Mouse (Mus musculus): ENCODE data around the gene Gm9821.

The Gm9821 gene

DNA sequence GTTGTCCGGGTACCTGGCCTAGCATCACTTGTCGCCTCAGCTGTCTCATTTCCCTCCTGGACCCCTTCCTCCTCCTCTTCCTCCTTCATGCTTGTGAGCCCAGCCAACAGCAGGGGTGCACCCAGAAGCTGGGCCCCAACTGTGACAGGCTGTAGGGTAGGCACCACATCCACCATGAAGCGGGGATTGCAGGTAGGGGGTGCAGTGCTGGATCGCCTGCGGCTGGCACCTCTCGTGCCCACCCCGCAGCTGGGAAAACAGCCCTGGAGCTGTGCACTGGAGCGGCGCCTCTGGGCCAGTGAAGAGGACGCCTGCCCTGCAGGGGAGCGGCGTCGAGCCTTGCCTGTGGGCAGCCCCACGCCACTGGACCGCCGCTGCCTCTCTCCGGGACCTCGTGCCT, at the start of gene Gm9821:
Gene Gm9821 (plus strand): TSS at position 221 of the 400 bp plus-strand sequence.
- Histone ChIP-seq H3K27me3 (ENCODE audit: control insufficient read depth, insufficient read depth, low read length, poor library complexity, severe bottlenecking) (no peaks in the 10 kb centered on the region), H3K36me3 (ENCODE audit: control insufficient read depth, insufficient read depth, low read length, poor library complexity, severe bottlenecking) (no peaks in the 10 kb centered on the region; the same call in 1 of the 2 replicates)
- no peak for DNase-seq (ENCODE audit: low read depth, low spot score)

DNA sequence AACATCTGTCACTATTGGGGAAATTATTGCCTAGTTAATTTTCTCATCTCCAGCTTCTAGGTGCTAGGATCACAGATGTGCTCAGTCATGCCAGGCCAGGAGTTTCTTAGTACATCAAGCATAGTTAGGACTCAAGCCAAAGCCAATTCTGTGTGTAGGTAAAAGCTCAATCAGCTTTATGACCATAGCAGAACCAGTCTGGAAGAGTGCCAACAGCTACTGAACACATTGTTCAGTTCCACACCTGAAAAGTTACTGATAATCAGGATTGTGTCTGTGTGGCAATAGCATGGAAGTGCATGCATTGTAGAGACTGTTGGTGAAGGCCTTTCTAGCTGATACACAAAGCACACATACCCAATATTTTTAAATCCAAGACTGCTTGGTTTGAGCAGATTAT, 47.5 kb upstream of the Gm9821 start:
- DNase-seq (ENCODE audit: low read depth, low spot score) = no peak
- peaks cover 10% of the 10 kb centered on the region for H3K36me3 ChIP-seq (ENCODE audit: control insufficient read depth, insufficient read depth, low read length, poor library complexity, severe bottlenecking)
- H3K27me3 ChIP-seq (ENCODE audit: control insufficient read depth, insufficient read depth, low read length, poor library complexity, severe bottlenecking) = no peaks in the 10 kb centered on the region

DNA sequence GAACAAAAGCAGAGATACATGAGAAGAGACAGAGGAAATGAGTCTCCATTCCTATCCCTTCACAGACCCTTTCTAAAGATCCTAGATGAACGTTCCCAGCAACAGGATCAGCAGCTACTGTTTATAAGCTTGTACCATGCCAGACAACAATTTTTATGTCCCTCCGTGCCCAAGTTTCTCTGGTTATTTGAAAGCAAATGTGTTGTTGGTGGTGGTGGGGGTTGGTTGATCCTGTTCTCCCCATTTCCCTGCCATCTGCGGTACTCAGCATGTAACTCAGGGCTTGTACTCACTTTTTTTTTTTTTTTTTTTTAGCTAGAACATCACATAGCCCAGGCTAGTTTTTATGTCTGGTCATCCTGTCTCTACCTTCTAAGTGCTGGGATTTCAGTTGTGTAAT, 46.4 kb upstream of the Gm9821 start:
- Histone ChIP-seq H3K36me3 (ENCODE audit: control insufficient read depth, insufficient read depth, low read length, poor library complexity, severe bottlenecking) (peaks cover 10% of the 10 kb centered on the region), H3K27me3 (ENCODE audit: control insufficient read depth, insufficient read depth, low read length, poor library complexity, severe bottlenecking) (no peaks in the 10 kb centered on the region)
- no peak for DNase-seq (ENCODE audit: low read depth, low spot score)

- peaks cover 9% of the 10 kb centered on the region for H3K36me3 ChIP-seq (ENCODE audit: control insufficient read depth, insufficient read depth, low read length, poor library complexity, severe bottlenecking)
- no peak for DNase-seq (ENCODE audit: low read depth, low spot score)
- H3K27me3 ChIP-seq (ENCODE audit: control insufficient read depth, insufficient read depth, low read length, poor library complexity, severe bottlenecking) = no peaks in the 10 kb centered on the region
Measured at GRCm38 (mm10) chr2:91900431-91900830, 45.1 kb upstream of the Gm9821 start.

DNA sequence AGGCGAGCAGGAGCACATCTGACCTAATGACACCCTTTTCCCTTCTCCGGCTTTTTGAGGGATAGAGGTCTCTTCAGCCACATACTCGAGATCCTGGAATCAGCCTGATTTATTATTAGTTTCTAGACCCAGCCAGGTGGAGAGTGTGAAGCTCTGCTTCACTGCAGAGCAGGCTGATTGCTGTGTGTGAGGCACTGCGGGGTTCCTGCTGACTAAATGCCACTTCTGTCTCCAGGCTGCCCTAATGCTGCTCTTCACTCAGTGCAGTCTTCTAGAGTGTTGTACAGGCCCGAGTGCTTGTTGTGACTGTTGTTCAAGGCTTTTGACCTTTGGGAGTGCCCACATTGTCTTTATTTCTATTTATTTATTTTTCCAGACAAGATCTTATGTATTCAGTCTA, 43.2 kb upstream of the Gm9821 start:
- no peak for DNase-seq (ENCODE audit: low read depth, low spot score)
- no peaks in the 10 kb centered on the region for H3K27me3 ChIP-seq (ENCODE audit: control insufficient read depth, insufficient read depth, low read length, poor library complexity, severe bottlenecking)
- peaks cover 9% of the 10 kb centered on the region for H3K36me3 ChIP-seq (ENCODE audit: control insufficient read depth, insufficient read depth, low read length, poor library complexity, severe bottlenecking)

DNA sequence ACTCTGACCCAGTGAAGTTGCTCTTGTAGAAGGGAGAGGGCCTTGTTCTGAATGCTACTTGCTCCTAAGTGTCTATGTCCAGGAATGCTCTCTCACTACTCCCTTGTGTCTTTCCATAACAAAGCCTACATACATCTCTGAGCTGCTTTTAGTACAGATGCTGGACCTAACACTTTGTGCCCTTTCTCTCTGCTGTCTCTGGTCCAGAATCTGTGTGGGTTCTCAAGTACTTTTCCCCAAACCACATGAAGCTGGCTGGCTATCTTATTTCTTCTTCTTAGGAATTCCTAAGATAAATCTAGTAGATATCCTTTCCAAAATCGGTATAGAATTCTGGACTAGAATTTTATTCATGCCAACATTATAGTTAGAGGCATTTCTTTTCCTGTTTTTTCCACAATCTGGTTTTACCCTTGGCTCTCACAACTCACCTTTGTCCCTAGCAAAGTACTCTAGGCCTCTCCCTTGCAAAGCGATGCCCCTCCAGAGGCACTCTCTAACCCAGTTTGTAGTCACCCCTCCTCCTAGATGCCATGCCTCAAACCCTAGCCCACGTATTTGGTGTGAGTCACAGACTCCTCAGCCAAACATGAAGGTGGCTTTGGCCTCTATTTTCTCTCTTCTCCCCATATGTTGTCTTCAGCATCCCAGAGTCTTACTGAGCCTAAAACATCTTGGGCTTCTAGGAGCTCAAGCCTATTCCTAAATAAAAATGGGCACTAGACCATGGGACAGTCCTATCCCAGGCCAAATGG, 42.2 kb upstream of the Gm9821 start:
- DNase-seq (ENCODE audit: low read depth, low spot score) = no peak

DNA sequence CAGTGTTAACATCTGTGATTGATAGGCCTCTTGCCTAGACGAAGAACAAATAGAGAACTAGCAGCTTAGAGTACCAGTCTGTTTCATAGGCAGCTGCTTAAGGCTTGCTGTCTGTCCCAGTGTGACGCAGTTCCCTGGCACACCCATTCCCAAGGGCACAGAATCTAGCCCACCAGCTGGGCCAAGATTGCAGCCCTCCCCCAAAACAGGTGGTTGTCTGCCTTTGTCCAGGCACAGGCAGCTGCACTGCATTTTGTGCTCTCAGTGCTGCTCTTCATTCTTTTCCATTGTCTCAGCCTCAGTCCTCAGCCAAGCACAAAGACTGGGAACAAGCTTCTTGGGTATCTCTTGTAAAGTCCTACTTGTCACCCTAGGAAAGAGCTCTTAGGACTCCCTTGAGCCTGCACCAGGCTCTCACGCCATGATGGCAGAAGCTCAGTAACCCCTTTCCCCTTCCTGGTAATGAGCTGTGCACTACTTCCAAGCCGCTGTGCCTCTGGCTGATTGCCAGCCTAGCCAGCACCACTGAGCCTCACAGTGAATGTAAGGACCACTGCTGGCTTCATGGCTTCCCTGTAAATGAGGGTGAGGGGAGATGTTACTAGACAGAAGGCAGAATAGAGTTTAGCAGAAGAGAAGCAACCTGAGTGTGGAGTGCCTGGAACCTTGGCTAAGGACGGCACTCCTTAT, 40.7 kb upstream of the Gm9821 start:
- Histone ChIP-seq H3K36me3 (ENCODE audit: control insufficient read depth, insufficient read depth, low read length, poor library complexity, severe bottlenecking) (peaks cover 6% of the 10 kb centered on the region), H3K27me3 (ENCODE audit: control insufficient read depth, insufficient read depth, low read length, poor library complexity, severe bottlenecking) (no peaks in the 10 kb centered on the region)
- no peak for DNase-seq (ENCODE audit: low read depth, low spot score)

More for the DNA sequence above, 42.2 kb upstream of the Gm9821 start:
- no peaks in the 10 kb centered on the region for H3K27me3 ChIP-seq (ENCODE audit: control insufficient read depth, insufficient read depth, low read length, poor library complexity, severe bottlenecking)
- H3K36me3 ChIP-seq (ENCODE audit: control insufficient read depth, insufficient read depth, low read length, poor library complexity, severe bottlenecking) = peaks cover 6% of the 10 kb centered on the region

DNA sequence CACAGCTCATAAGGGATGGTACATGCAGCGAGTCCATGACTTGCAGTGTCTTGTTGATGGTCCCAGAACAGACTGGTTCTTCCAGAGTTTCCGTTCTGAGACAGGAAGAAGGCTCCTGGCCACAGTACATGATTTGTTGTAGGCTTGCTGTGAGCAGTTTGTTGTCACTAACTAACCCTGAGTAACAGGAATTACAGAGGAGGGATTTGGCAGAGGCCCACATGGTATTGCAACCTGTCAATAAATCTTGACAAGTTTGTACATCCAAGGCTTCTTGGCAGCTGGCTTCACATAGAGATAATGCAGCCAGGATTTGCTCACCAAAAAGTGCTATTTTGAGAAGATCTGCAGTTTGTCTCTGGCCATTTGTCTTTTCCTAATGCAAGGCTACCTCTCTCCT, 39.4 kb upstream of the Gm9821 start:
- H3K36me3 ChIP-seq (ENCODE audit: control insufficient read depth, insufficient read depth, low read length, poor library complexity, severe bottlenecking) = peaks cover 6% of the 10 kb centered on the region
- no peaks in the 10 kb centered on the region for H3K27me3 ChIP-seq (ENCODE audit: control insufficient read depth, insufficient read depth, low read length, poor library complexity, severe bottlenecking)
- DNase-seq (ENCODE audit: low read depth, low spot score) = no peak

DNA sequence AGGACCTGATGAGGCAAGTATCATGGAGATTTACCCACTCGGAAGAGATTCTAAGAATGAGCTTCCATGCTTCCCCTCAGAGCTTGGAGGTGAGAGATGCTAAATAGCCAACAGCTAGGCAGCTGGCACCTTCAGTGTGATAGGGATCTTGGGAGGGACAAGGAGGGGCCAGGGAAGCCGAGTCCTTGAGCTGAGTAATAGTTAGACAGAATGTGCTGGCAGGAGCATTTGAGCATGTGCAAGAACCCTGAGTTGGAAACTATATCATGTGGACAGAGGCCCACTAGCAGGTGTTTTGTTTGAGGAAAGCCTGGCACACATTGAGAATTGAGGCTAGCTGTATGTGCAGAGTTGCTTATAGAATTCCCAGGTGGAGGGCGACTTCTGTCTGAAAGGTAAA, 32.9 kb upstream of the Gm9821 start:
- DNase-seq (ENCODE audit: low read depth, low spot score) = no peak
- peaks cover 3% of the 10 kb centered on the region for H3K36me3 ChIP-seq (ENCODE audit: control insufficient read depth, insufficient read depth, low read length, poor library complexity, severe bottlenecking)
- H3K27me3 ChIP-seq (ENCODE audit: control insufficient read depth, insufficient read depth, low read length, poor library complexity, severe bottlenecking) = no peaks in the 10 kb centered on the region

GRCm38 (mm10) chr2:91913328-91914110, 32.0 kb upstream of the Gm9821 start:
- H3K36me3 ChIP-seq (ENCODE audit: control insufficient read depth, insufficient read depth, low read length, poor library complexity, severe bottlenecking) = peaks cover 4% of the 10 kb centered on the region
- H3K27me3 ChIP-seq (ENCODE audit: control insufficient read depth, insufficient read depth, low read length, poor library complexity, severe bottlenecking) = no peaks in the 10 kb centered on the region
- DNase-seq (ENCODE audit: low read depth, low spot score) = no peak

GRCm38 (mm10) chr2:91916346-91916977, 29.0 kb upstream of the Gm9821 start:
- H3K36me3 ChIP-seq (ENCODE audit: control insufficient read depth, insufficient read depth, low read length, poor library complexity, severe bottlenecking) = peaks cover 2% of the 10 kb centered on the region
- DNase-seq (ENCODE audit: low read depth, low spot score) = no peak
- no peaks in the 10 kb centered on the region for H3K27me3 ChIP-seq (ENCODE audit: control insufficient read depth, insufficient read depth, low read length, poor library complexity, severe bottlenecking)

- no peaks in the 10 kb centered on the region for H3K27me3 ChIP-seq (ENCODE audit: control insufficient read depth, insufficient read depth, low read length, poor library complexity, severe bottlenecking)
- H3K36me3 ChIP-seq (ENCODE audit: control insufficient read depth, insufficient read depth, low read length, poor library complexity, severe bottlenecking) = peaks cover 2% of the 10 kb centered on the region
- no peak for DNase-seq (ENCODE audit: low read depth, low spot score)
Measured at GRCm38 (mm10) chr2:91917096-91917495, 28.4 kb upstream of the Gm9821 start.

- no peaks in the 10 kb centered on the region; the same call in 1 of the 2 replicates for H3K27me3 ChIP-seq (ENCODE audit: control insufficient read depth, insufficient read depth, low read length, poor library complexity, severe bottlenecking)
- DNase-seq (ENCODE audit: low read depth, low spot score) = no peak
Measured at GRCm38 (mm10) chr2:91920130-91920529, 25.4 kb upstream of the Gm9821 start.

DNA sequence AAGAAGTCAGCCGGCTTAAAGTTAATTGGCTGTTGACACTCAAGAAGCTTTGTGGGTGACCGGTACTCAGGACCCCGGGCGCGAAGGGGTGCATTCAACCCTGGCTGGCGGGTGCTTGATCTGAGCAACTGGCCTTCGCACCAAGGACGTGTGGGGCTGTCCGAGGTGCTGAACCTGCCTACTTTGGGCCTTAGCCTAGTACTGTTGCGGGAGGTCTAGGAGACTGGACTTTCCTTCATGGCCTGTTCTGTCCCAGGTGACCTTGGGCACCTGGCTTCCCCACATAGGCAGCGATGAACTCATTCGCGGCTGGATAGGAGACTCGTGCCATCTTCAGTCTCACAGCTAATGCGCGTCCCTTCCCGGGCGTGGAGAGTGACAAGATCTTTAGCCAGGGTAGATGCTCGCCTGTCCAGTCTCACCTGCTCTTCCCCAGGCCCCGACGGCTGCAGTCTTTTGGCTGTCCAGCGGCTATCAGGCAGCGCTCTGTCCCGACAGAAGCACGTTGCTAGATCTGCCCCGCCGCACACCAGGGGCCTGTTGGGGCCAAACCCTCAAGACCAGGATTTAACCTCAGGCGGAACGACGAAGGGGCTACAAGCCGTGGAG, 24.2 kb upstream of the Gm9821 start:
- Histone ChIP-seq H3K36me3 (ENCODE audit: control insufficient read depth, insufficient read depth, low read length, poor library complexity, severe bottlenecking) (peaks cover 2% of the 10 kb centered on the region; the same call in 1 of the 2 replicates), H3K27me3 (ENCODE audit: control insufficient read depth, insufficient read depth, low read length, poor library complexity, severe bottlenecking) (no peaks in the 10 kb centered on the region; the same call in 1 of the 2 replicates)
- DNase-seq (ENCODE audit: low read depth, low spot score) = peak; percentile 62

More at GRCm38 (mm10) chr2:91920130-91920529, 25.4 kb upstream of the Gm9821 start:
- H3K36me3 ChIP-seq (ENCODE audit: control insufficient read depth, insufficient read depth, low read length, poor library complexity, severe bottlenecking) = peaks cover 2% of the 10 kb centered on the region; the same call in 1 of the 2 replicates

All from splenic B cell, adult 2 months (primary cell).